Mouse (Mus musculus): Measurements from ENCODE around the gene Olfr1248.
"Not testable (repeated sequence)": the region's sequence is repeated elsewhere in the genome, so short reads cannot be mapped to it uniquely, and the experiment has no call there.

The Olfr1248 gene

GRCm38 (mm10) chr2:89618145-89618544, at the start of gene Olfr1248:
Gene Olfr1248, minus strand, starts transcription at chr2:89618245.
- not testable (repeated sequence) for DNase-seq (ENCODE audit: low read depth)

DNA sequence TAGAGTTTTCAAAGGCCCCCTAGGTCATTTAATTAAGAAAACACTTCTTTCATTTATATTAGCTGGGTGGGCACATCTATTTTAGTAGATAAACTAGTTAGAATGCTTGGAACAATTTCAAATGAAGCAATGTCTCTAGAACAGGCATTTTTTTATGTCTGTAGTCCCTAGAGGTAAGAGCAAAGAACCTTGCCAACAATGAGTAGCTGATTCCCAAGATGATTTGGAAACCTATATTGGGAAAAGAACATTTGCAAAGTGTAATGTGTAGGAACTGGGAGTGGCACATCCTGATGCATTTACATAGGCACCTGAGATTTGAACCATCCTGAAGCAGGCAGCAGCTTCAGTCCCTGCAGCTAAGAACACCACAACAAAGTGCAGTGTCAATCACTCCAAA, 43.3 kb upstream of the Olfr1248 start, which contains the start of gene Olfr1250:
TSS of gene Olfr1250 (minus strand) at position 101 of the 400 bp plus-strand sequence.
- DNase-seq (ENCODE audit: low read depth), result no peak

- no peak for DNase-seq (ENCODE audit: low read depth)
Measured at GRCm38 (mm10) chr2:89634883-89635282, 16.8 kb upstream of the Olfr1248 start, which contains the start of gene Olfr1249. Gene Olfr1249, minus strand, starts transcription at chr2:89634983.

DNA sequence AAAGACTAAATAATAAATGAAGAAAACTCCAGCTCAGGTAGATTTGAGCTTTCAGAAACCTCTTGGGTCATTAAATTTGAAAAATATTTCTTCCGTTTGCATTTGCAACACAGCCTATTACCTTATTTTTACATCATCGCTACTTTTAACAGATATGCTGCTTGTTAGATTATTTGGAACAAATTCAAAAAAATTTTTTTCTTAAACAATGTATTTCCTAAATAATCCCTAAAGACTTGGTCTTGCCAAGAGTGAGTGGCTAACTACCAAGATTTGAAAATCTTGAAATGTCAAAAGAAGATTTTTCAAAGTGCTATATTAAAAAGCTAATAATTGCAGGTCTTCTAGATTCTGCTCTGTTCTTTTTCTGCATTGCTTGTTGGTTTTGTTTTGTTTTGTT, 4.0 kb downstream of the Olfr1248 start, which contains the start of gene Olfr1247:
TSS of gene Olfr1247 (minus strand) at position 101 of the 400 bp plus-strand sequence.
- no peak for DNase-seq (ENCODE audit: low read depth)

- DNase-seq (ENCODE audit: low read depth), result no peak
Measured at GRCm38 (mm10) chr2:89593057-89593456, 25.0 kb downstream of the Olfr1248 start, which contains the start of gene Olfr1246. Gene Olfr1246, minus strand, starts transcription at chr2:89593157.

GRCm38 (mm10) chr2:89578347-89578746, 39.7 kb downstream of the Olfr1248 start, which contains the start of gene Olfr1245:
Gene Olfr1245, minus strand, starts transcription at chr2:89578447.
- DNase-seq (ENCODE audit: low read depth), result no peak
